Mouse (Mus musculus) MEL (cell line): Measurements from ENCODE around the gene Gm20388. TPM values are rescaled to one million over a fixed set of nuclear protein-coding genes. Genes with fewer than 3 reads are reported as not detected.

Experiments used
- DNase-seq: peaks from one replicate; pipeline ENCODE4 v3.0.0; 2011; ENCODE audit warnings: low read depth, low spot score
- H3K27ac ChIP-seq: 2 replicates; pipeline ENCODE4 v1.5.1; 2012; ENCODE audit warnings: low read depth, mild to moderate bottlenecking, control low read depth, low read length, moderate library complexity; ENCODE audit not compliant: control insufficient read depth
- H3K27me3 ChIP-seq, 2 experiments: fragments of 150-350 bp in 1 of 2; sonication (generic) in 1 of 2; 2 replicates each; pipeline ENCODE4 v1.6.1; 2012; ENCODE audit warnings: low read length in 2 of 2, mild to moderate bottlenecking in 2 of 2, improper control_type of control experiment in 1 of 2, moderate library complexity in 1 of 2; ENCODE audit not compliant: insufficient read depth in 2 of 2, control insufficient read depth in 1 of 2
- H3K36me3 ChIP-seq, 2 experiments: 2 replicates each; pipeline ENCODE4 v1.6.1; 2012 to 2014; ENCODE audit warnings: low read length in 2 of 2, improper control_type of control experiment in 1 of 2, inconsistent platforms in 1 of 2, mild to moderate bottlenecking in 1 of 2; ENCODE audit not compliant: insufficient read depth in 2 of 2, control insufficient read depth in 1 of 2
- H3K4me1 ChIP-seq, 2 experiments: fragments of 150-350 bp in 1 of 2; sonication (generic) in 1 of 2; 2 replicates each; pipeline ENCODE4 v1.6.1; 2012; ENCODE audit warnings: low read length in 2 of 2, improper control_type of control experiment in 1 of 2, mild to moderate bottlenecking in 1 of 2; ENCODE audit not compliant: insufficient read depth in 2 of 2, control insufficient read depth in 1 of 2
- H3K4me3 ChIP-seq, 2 experiments: fragments of 150-350 bp in 1 of 2; sonication (generic) in 1 of 2; 2 replicates each; pipeline ENCODE4 v1.5.1; 2012; ENCODE audit warnings: low read depth in 2 of 2, low read length in 2 of 2, mild to moderate bottlenecking in 2 of 2, moderate library complexity in 2 of 2, control low read depth in 1 of 2, improper control_type of control experiment in 1 of 2; ENCODE audit not compliant: control insufficient read depth in 1 of 2, insufficient read depth in 1 of 2
- H3K79me2 ChIP-seq: 2 replicates; pipeline ENCODE4 v1.6.1; 2012; ENCODE audit warnings: mild to moderate bottlenecking, low read length, moderate library complexity; ENCODE audit not compliant: control insufficient read depth, poor library complexity, insufficient read depth
- H3K9ac ChIP-seq: 2 replicates; pipeline ENCODE4 v1.6.1; 2012; ENCODE audit warnings: low read depth, mild to moderate bottlenecking, control low read depth, low read length, moderate library complexity; ENCODE audit not compliant: control insufficient read depth, poor library complexity, severe bottlenecking
- H3K9me3 ChIP-seq: fragments of 150-350 bp; sonication (generic); replicated peaks from 2 replicates; pipeline ENCODE4 v1.6.1; 2012; ENCODE audit warnings: mild to moderate bottlenecking, low read length, improper control_type of control experiment, moderate library complexity; ENCODE audit not compliant: insufficient read depth
- BHLHE40 ChIP-seq: IDR thresholded peaks from 2 replicates; pipeline ENCODE4 v1.6.1; 2012; ENCODE audit warnings: low read depth, mild to moderate bottlenecking, inconsistent platforms, low read length, improper control_type of control experiment, borderline replicate concordance
- CHD1 ChIP-seq: IDR thresholded peaks from 2 replicates; pipeline ENCODE4 v1.6.1; 2012; ENCODE audit warnings: low read depth, mild to moderate bottlenecking, inconsistent platforms, low read length, improper control_type of control experiment
- CHD2 ChIP-seq: IDR thresholded peaks from 2 replicates; pipeline ENCODE4 v1.6.1; 2011; ENCODE audit warnings: low read length, improper control_type of control experiment
- CTCF ChIP-seq, 3 experiments: IDR thresholded peaks in 2 of 3; conservative IDR thresholded peaks in 1 of 3; 2 replicates each; pipeline ENCODE4 v1.5.1; 2011 to 2012; ENCODE audit warnings: low read length in 3 of 3, low read depth in 2 of 3, mild to moderate bottlenecking in 2 of 3, improper control_type of control experiment in 1 of 3, inconsistent platforms in 1 of 3, mixed read lengths in 1 of 3, moderate library complexity in 1 of 3; ENCODE audit not compliant: control insufficient read depth in 1 of 3, insufficient read depth in 1 of 3, poor library complexity in 1 of 3, severe bottlenecking in 1 of 3
- E2F4 ChIP-seq: IDR thresholded peaks from 2 replicates; pipeline ENCODE4 v1.6.1; 2011; ENCODE audit warnings: low read depth, low read length, improper control_type of control experiment, borderline replicate concordance
- EP300 ChIP-seq, 2 experiments: IDR thresholded peaks; 2 replicates each; pipeline ENCODE4 v1.6.1; 2011; ENCODE audit warnings: improper control_type of control experiment in 2 of 2, low read length in 2 of 2, low read depth in 1 of 2, mild to moderate bottlenecking in 1 of 2
- GABPA ChIP-seq: IDR thresholded peaks from 2 replicates; pipeline ENCODE4 v1.6.1; 2012; ENCODE audit warnings: low read depth, mild to moderate bottlenecking, inconsistent platforms, low read length, improper control_type of control experiment, moderate library complexity
- GATA1 ChIP-seq: IDR thresholded peaks from 2 replicates; pipeline ENCODE4 v1.6.1; 2011; ENCODE audit warnings: low read depth, low read length, improper control_type of control experiment
- KAT2A ChIP-seq: conservative IDR thresholded peaks from 2 replicates; pipeline ENCODE4 v1.6.1; 2012; ENCODE audit warnings: low read depth, low read length, improper control_type of control experiment, inconsistent platforms
- MAZ ChIP-seq: IDR thresholded peaks from 2 replicates; pipeline ENCODE4 v1.6.1; 2012; ENCODE audit warnings: low read depth, mild to moderate bottlenecking, inconsistent platforms, low read length, improper control_type of control experiment
- MXI1 ChIP-seq: IDR thresholded peaks from 2 replicates; pipeline ENCODE4 v1.6.1; 2011; ENCODE audit warnings: mild to moderate bottlenecking, low read depth, low read length, improper control_type of control experiment
- MYB ChIP-seq: IDR thresholded peaks from 2 replicates; pipeline ENCODE4 v1.6.1; 2011; ENCODE audit warnings: mild to moderate bottlenecking, low read depth, low read length, improper control_type of control experiment
- NELFE ChIP-seq: IDR thresholded peaks from 2 replicates; pipeline ENCODE4 v1.6.1; 2011; ENCODE audit warnings: low read depth, low read length, improper control_type of control experiment
- NRF1 ChIP-seq: IDR thresholded peaks from 2 replicates; pipeline ENCODE4 v1.6.1; 2014; ENCODE audit warnings: low read depth, mild to moderate bottlenecking, inconsistent platforms, low read length, improper control_type of control experiment, moderate library complexity; ENCODE audit not compliant: poor library complexity, insufficient read depth, severe bottlenecking
- POLR2AphosphoS5 ChIP-seq: IDR thresholded peaks from 2 replicates; pipeline ENCODE4 v1.6.1; 2012; ENCODE audit warnings: low read depth, borderline replicate concordance, mild to moderate bottlenecking, inconsistent platforms, low read length, moderate library complexity, mixed read lengths
- RAD21 ChIP-seq: IDR thresholded peaks from 2 replicates; pipeline ENCODE4 v1.6.1; 2011; ENCODE audit warnings: mild to moderate bottlenecking, low read depth, low read length, improper control_type of control experiment
- RCOR1 ChIP-seq: IDR thresholded peaks from 2 replicates; pipeline ENCODE4 v1.6.1; 2012; ENCODE audit warnings: low read depth, mild to moderate bottlenecking, inconsistent platforms, low read length, improper control_type of control experiment
- TAL1 ChIP-seq: IDR thresholded peaks from 2 replicates; pipeline ENCODE4 v1.6.1; 2012; ENCODE audit warnings: mild to moderate bottlenecking, inconsistent platforms, low read length, moderate library complexity, mixed read lengths
- TBP ChIP-seq: IDR thresholded peaks from 2 replicates; pipeline ENCODE4 v1.8.0; 2011; ENCODE audit warnings: low read depth, low read length, improper control_type of control experiment
- USF2 ChIP-seq, 2 experiments: IDR thresholded peaks; 2 replicates each; pipeline ENCODE4 v1.6.1; 2011 to 2012; ENCODE audit warnings: improper control_type of control experiment in 2 of 2, low read length in 2 of 2, borderline replicate concordance in 1 of 2, inconsistent platforms in 1 of 2, low read depth in 1 of 2, mild to moderate bottlenecking in 1 of 2; ENCODE audit not compliant: insufficient read depth in 1 of 2
- ZC3H11A ChIP-seq: IDR thresholded peaks from 2 replicates; pipeline ENCODE4 v1.6.1; 2012; ENCODE audit warnings: low read depth, mild to moderate bottlenecking, inconsistent platforms, low read length, improper control_type of control experiment
- ZKSCAN1 ChIP-seq: IDR thresholded peaks from 2 replicates; pipeline ENCODE4 v1.6.1; 2012; ENCODE audit warnings: low read depth, mild to moderate bottlenecking, inconsistent platforms, low read length, improper control_type of control experiment, moderate library complexity
- ZNF384 ChIP-seq: IDR thresholded peaks from 2 replicates; pipeline ENCODE4 v1.6.1; 2012; ENCODE audit warnings: low read depth, mild to moderate bottlenecking, inconsistent platforms, low read length, improper control_type of control experiment
- polyA plus RNA-seq, 2 experiments: library from polyadenylated mRNA; stranded (reverse) in 1 of 2; unstranded in 1 of 2; fragments of >175 nt in 1 of 2; fragments of >200 nt in 1 of 2; gene quantifications; 2 replicates each; pipeline versions ENCODE4 v1.2.1 to v1.2.4; 2012; ENCODE audit warnings: low replicate concordance in 2 of 2, low read depth in 1 of 2; ENCODE audit not compliant: insufficient read length in 2 of 2, insufficient read depth in 1 of 2, missing spikeins in 1 of 2
- total RNA-seq: library from RNA; depleted of rRNA; stranded (reverse); fragments of 300-350 nt; gene quantifications from 2 replicates; pipeline ENCODE4 v1.2.3, GENCODE M21; 2012

The Gm20388 gene
- total and polyA plus RNA-seq, 3 experiments = 11.1 to 17.8 TPM; not detected in 1

DNA sequence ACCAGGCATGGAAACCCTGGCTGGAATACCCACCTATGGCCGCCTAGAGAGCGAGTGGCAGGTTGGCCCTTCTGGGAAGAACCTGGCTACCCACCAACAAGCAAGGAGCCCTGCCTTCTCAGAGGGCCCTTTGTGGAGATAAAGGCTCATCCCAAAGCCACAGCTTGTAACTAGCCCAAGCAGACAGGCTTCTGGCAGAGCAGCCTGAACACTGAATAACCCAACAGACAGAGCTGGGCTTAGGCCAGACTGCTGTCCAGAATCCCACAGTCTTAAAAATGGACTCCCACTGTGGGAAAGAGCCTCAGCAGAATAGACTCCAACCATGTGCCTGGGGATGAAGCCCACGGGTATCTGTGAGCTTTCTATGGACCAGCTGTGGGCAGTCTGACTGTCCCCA is 1973.5 kb downstream of the Gm20388 start:
- H3K27me3 ChIP-seq = no peaks in the 10 kb centered on the region
- DNase-seq = no peak
- no peak overlapping the region for H3K4me3 ChIP-seq
- no peak overlapping the region for H3K9ac ChIP-seq
- no peaks in the 10 kb centered on the region for H3K4me1 ChIP-seq
- no peaks in the 10 kb centered on the region for H3K79me2 ChIP-seq
- H3K27ac ChIP-seq = no peak overlapping the region
- TF ChIP-seq RAD21 = no peak
- TF ChIP-seq POLR2AphosphoS5 = no peak
- TF ChIP-seq CHD2 = no peak
- TF ChIP-seq ZKSCAN1 = no peak
- TF ChIP-seq BHLHE40 = no peak
- TF ChIP-seq USF2 (IDR thresholded peaks at IDR 0.05; ENCODE audit: borderline replicate concordance in 1 of 2, insufficient read depth in 1 of 2, low read depth in 1 of 2, low read length in 2 of 2) = no peak
- no peak for TF ChIP-seq GABPA
- TF ChIP-seq TAL1 = no peak
- TF ChIP-seq CHD1 = no peak
- TF ChIP-seq MAZ = no peak
- TF ChIP-seq EP300 (IDR thresholded peaks at IDR 0.05; ENCODE audit: low read depth in 1 of 2, low read length in 2 of 2) = no peak
- TF ChIP-seq NELFE = no peak
- no peak for TF ChIP-seq RCOR1
- TF ChIP-seq TBP = no peak
- H3K36me3 ChIP-seq = peaks cover 0 to 22% of the 10 kb centered on the region in 2 experiments; a peak in 2 of 4 replicates
- no peaks in the 10 kb centered on the region for H3K9me3 ChIP-seq

DNA sequence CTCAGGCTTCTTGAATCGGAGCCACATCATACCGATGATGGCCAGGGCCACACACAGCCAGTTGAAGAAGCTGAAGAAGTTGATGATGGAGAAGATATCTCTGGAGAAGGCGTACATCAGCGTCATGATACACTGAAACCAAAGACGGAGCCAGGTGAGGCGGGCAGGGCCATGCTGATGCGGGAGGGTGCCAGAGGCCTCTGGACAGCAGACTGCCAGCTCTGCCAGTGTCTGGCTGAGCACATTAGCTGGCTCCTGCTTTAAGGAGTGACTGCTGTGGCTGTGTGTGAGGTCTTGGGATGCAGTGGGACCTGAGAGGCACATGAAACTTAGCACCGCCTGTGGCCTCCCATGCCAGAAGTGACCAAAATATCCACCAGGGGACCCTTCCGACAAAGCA is 1974.4 kb downstream of the Gm20388 start:
- no peak for DNase-seq
- no peaks in the 10 kb centered on the region for H3K9me3 ChIP-seq
- H3K4me3 ChIP-seq = no peak overlapping the region
- no peaks in the 10 kb centered on the region for H3K27me3 ChIP-seq
- no peak for TF ChIP-seq CTCF (IDR thresholded peaks at IDR 0.05 in 2 of 3, conservative IDR thresholded peaks at IDR 0.05 in 1 of 3; ENCODE audit: control insufficient read depth in 1 of 3, insufficient read depth in 1 of 3, low read depth in 2 of 3, low read length in 3 of 3, poor library complexity in 1 of 3, severe bottlenecking in 1 of 3)
- TF ChIP-seq CHD1 = no peak
- no peak for TF ChIP-seq GABPA
- no peak for TF ChIP-seq KAT2A
- no peak for TF ChIP-seq E2F4
- TF ChIP-seq NRF1 = no peak
- TF ChIP-seq MYB = no peak
- TF ChIP-seq POLR2AphosphoS5 = no peak
- TF ChIP-seq ZNF384 = no peak
- no peak for TF ChIP-seq ZC3H11A
- TF ChIP-seq GATA1 = no peak
- no peak for TF ChIP-seq MXI1
- no peaks in the 10 kb centered on the region for H3K79me2 ChIP-seq
- H3K9ac ChIP-seq = no peak overlapping the region
- no peaks in the 10 kb centered on the region for H3K4me1 ChIP-seq
- H3K36me3 ChIP-seq = peaks cover 0 to 26% of the 10 kb centered on the region in 2 experiments; a peak in 2 of 4 replicates
- H3K27ac ChIP-seq = no peak overlapping the region
